Mouse (Mus musculus): ENCODE results near the gene Klra5.
"Not testable (repeated sequence)": the region's sequence is repeated elsewhere in the genome, so short reads cannot be mapped to it uniquely, and the experiment has no call there.

- not testable (repeated sequence) for TF ChIP-seq CTCF (IDR thresholded peaks at IDR 0.05; ENCODE audit: low read depth, low read length); POLR2A (IDR thresholded peaks at IDR 0.05; ENCODE audit: borderline replicate concordance, low read depth, low read length)
Measured at GRCm38 (mm10) chr6:129917476-129917946, at the start of gene Klra5.
